Mouse (Mus musculus) neural tube, embryonic 15.5 days (tissue): ENCODE data around the gene Stxbp6. TPM values are rescaled to one million over a fixed set of nuclear protein-coding genes. Genes with fewer than 3 reads are reported as not detected.

Source experiments
- ATAC-seq: fragments of 200-750 bp; cut with Nextera tagmentation; 2 replicates; pipeline ENCODE4 v1.8.0; 2017; ENCODE audit warnings: mild to moderate bottlenecking, moderate TSS enrichment, moderate library complexity; ENCODE audit not compliant: low FRiP score
- H3K27ac ChIP-seq: fragments of 300-500 bp; sonication (generic); replicated peaks from 2 replicates; pipeline ENCODE4 v1.5.1; 2015; ENCODE audit warnings: mild to moderate bottlenecking, inconsistent platforms
- H3K27me3 ChIP-seq: fragments of 300-500 bp; sonication (generic); replicated peaks from 2 replicates; pipeline ENCODE4 v1.6.1; 2015; ENCODE audit warnings: inconsistent platforms
- H3K36me3 ChIP-seq: fragments of 300-500 bp; sonication (generic); 2 replicates; pipeline ENCODE4 v1.6.1; 2015; ENCODE audit warnings: inconsistent platforms
- H3K4me1 ChIP-seq: fragments of 300-500 bp; sonication (generic); 2 replicates; pipeline ENCODE4 v1.6.1; 2015; ENCODE audit warnings: inconsistent platforms
- H3K4me2 ChIP-seq: fragments of 300-500 bp; sonication (generic); 2 replicates; pipeline ENCODE4 v1.6.1; 2015; ENCODE audit warnings: inconsistent platforms, mild to moderate bottlenecking, moderate library complexity
- H3K4me3 ChIP-seq: fragments of 300-500 bp; sonication (generic); replicated peaks from 2 replicates; pipeline ENCODE4 v1.5.1; 2015; ENCODE audit warnings: mild to moderate bottlenecking, inconsistent platforms
- H3K9ac ChIP-seq: fragments of 300-500 bp; sonication (generic); replicated peaks from 2 replicates; pipeline ENCODE4 v1.6.1; 2015; ENCODE audit warnings: mild to moderate bottlenecking, inconsistent platforms
- H3K9me3 ChIP-seq: fragments of 300-500 bp; sonication (generic); replicated peaks from 2 replicates; pipeline ENCODE4 v1.6.1; 2016; ENCODE audit warnings: inconsistent platforms
- WGBS: fragments of 180-500 bp; shearing (Covaris S2); methylation state at CpG from one replicate; pipeline ENCODE4 v1.1.7; 2015; ENCODE audit warnings: mixed read lengths; 5-methylcytosine and 5-hydroxymethylcytosine counted together
- polyA plus RNA-seq: library from polyadenylated mRNA; unstranded; fragments of >200 nt; fragmentation: Nextera tagmentation; extraction: Ambion mirVana; gene quantifications from 2 replicates; pipeline ENCODE4 v1.2.1, GENCODE M21; 2015

Stxbp6 gene
- polyA plus RNA-seq, 1 experiment from 2014 or later: 19.1 TPM

- H3K4me1 ChIP-seq: no peaks in the 10 kb centered on the region
- no peaks in the 10 kb centered on the region for H3K27me3 ChIP-seq
- H3K27ac ChIP-seq: no peak overlapping the region
- no peak overlapping the region for H3K4me3 ChIP-seq
- ATAC-seq: no peak
- 81% methylated on average over 12 of the region's 12 CpGs for WGBS
- H3K36me3 ChIP-seq: no peaks in the 10 kb centered on the region
- no peak overlapping the region for H3K9ac ChIP-seq
- no peaks in the 10 kb centered on the region for H3K9me3 ChIP-seq
- H3K4me2 ChIP-seq: no peak overlapping the region
Observed at GRCm38 (mm10) chr12:45019059-45019822, 55.3 kb downstream of the Stxbp6 start.

- no peak overlapping the region for H3K4me3 ChIP-seq
- 60% methylated on average over 5 of the region's 5 CpGs for WGBS
- ATAC-seq: peak; percentile 63; the same call in 1 of the 2 replicates
- H3K27me3 ChIP-seq: no peaks in the 10 kb centered on the region
- peak overlapping the region; percentile 41 for H3K27ac ChIP-seq
- no peaks in the 10 kb centered on the region for H3K36me3 ChIP-seq
- no peaks in the 10 kb centered on the region for H3K9me3 ChIP-seq
- H3K4me2 ChIP-seq: no peak overlapping the region
- H3K4me1 ChIP-seq: peaks cover 17% of the 10 kb centered on the region
- no peak overlapping the region for H3K9ac ChIP-seq
Observed at GRCm38 (mm10) chr12:45013246-45013756, 61.2 kb downstream of the Stxbp6 start.

DNA sequence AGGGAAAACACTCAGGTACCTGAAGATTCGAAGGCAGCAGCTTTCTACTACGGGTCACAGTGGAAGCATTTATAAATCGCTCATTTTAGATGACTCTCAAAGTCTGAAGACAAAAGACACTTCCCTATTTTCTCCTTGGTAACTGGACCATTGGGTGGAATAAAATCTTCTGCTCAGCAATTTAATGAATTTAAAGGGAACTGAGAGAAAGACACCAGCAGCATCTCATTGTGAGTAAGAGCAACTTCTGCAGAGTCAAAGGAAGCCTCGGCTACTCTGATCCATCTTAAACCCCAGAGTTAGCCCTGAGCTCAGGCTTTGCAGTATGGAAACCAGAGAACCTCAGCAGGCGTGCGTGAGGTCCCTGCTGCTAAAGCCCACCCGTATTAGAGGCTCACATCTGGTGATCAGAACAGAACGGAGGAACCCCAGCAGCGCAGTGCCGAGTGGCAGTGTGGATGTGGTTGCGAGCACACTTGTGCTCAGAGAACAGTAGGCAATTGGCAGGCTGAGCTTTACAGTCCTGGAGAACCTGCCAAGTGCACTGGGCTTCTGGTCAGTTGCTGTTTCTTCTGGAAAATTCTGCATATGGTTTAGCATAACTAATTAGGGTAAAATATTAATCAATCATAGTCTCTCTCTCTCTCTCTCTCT, 62.9 kb downstream of the Stxbp6 start:
- no peaks in the 10 kb centered on the region for H3K36me3 ChIP-seq
- peak overlapping the region; percentile 33; the same call in 1 of the 2 replicates for H3K27ac ChIP-seq
- no peaks in the 10 kb centered on the region for H3K27me3 ChIP-seq
- WGBS: 76% methylated on average over 11 of the region's 11 CpGs
- no peak overlapping the region for H3K4me2 ChIP-seq
- H3K4me3 ChIP-seq: no peak overlapping the region
- H3K9ac ChIP-seq: no peak overlapping the region
- H3K9me3 ChIP-seq: no peaks in the 10 kb centered on the region
- ATAC-seq: peak; percentile 43; the same call in 1 of the 2 replicates
- peaks cover 17% of the 10 kb centered on the region for H3K4me1 ChIP-seq

- Histone ChIP-seq H3K27me3 (no peaks in the 10 kb centered on the region), H3K4me2 (no peak overlapping the region), H3K9ac (no peak overlapping the region), H3K4me3 (no peak overlapping the region), H3K27ac (0 out of 2 replicates have a peak overlapping the region, but pooled peaks have one; percentile 33), H3K36me3 (no peaks in the 10 kb centered on the region), H3K4me1 (peaks cover 17% of the 10 kb centered on the region), H3K9me3 (no peaks in the 10 kb centered on the region)
- no peak for ATAC-seq
Observed at GRCm38 (mm10) chr12:45011006-45011405, 63.5 kb downstream of the Stxbp6 start.

DNA sequence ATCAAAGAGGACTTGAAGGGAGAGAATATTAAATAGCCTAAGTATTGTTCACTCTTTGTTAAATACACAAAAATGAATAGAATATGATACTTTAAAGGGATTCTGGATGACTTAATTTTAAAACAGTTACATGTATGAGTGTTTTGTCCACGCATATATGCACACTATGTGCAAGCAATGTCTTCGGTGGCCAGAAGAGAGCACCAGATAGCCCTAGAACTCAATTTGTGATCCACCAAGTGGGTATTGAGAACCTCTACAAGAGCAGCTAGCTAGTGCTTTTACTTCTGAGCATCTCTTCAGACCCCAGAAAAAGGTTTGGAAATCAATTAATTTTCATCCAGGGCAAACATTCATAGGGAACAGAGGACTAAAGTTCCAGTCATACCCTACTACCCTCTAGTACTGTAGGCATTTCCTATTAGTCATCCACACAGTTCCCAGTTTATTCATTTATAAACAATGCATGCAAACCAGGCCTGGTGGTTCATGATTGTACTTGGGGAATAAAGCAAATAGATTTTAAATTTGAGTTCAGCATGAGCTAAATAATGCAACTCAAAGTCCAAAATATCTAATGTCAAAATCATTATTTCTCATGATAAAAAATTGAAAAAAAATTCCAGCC, 64.4 kb downstream of the Stxbp6 start:
- Histone ChIP-seq H3K36me3 (no peaks in the 10 kb centered on the region), H3K4me3 (no peak overlapping the region), H3K27me3 (no peaks in the 10 kb centered on the region), H3K27ac (no peak overlapping the region), H3K9me3 (no peaks in the 10 kb centered on the region), H3K9ac (no peak overlapping the region), H3K4me1 (peaks cover 17% of the 10 kb centered on the region), H3K4me2 (no peak overlapping the region)
- no peak for ATAC-seq
- WGBS: 97% methylated on average over 2 of the region's 2 CpGs

DNA sequence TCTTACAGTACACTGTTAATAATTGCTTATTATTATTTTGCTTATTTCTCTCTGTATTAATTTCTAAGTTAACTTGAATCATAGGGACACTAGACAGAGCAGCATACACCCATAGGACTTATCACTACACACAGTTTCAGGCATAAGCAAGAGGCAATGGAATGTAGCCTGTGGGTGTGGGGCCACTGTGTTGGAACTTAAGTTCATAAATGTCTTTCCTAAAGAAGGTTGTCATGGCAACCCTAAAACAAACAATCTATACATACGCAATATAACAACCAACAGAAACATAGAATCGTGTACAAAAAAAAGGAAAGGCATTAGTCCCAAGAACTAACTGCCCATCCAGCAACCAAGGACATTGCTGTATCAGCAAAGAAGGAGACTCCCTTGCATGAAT, 67.9 kb downstream of the Stxbp6 start:
- no peak for ATAC-seq
- Histone ChIP-seq H3K4me2 (no peak overlapping the region), H3K4me3 (no peak overlapping the region), H3K9ac (no peak overlapping the region), H3K4me1 (peaks cover 1% of the 10 kb centered on the region; the same call in 1 of the 2 replicates), H3K36me3 (no peaks in the 10 kb centered on the region), H3K27me3 (no peaks in the 10 kb centered on the region), H3K9me3 (no peaks in the 10 kb centered on the region), H3K27ac (no peak overlapping the region)
- 77% methylated on average over 2 of the region's 2 CpGs for WGBS

DNA sequence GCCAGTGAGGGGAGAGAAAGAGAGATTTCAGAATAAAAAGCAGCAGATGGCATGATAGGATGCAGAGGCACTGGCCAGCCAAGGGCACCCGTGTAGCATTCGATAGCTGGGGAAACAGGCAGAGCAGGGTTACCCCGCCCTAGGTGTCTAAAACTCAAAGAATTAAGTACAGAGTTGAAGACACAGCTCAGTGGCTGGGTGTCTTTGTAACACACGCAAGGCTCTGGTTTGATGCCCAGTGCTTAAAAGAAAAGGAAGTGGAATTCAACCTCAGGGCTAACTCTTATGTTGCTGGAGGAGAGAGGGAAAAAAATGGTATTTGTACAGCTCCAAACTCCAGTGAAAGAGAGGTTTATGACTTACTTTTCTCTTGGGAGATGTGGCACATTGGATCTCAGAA, 68.5 kb downstream of the Stxbp6 start:
- H3K4me2 ChIP-seq: no peak overlapping the region
- H3K27ac ChIP-seq: no peak overlapping the region
- H3K4me3 ChIP-seq: no peak overlapping the region
- H3K27me3 ChIP-seq: no peaks in the 10 kb centered on the region
- no peaks in the 10 kb centered on the region for H3K36me3 ChIP-seq
- H3K9me3 ChIP-seq: no peaks in the 10 kb centered on the region
- ATAC-seq: no peak
- no peaks in the 10 kb centered on the region for H3K4me1 ChIP-seq
- 81% methylated on average over 4 of the region's 4 CpGs for WGBS
- H3K9ac ChIP-seq: no peak overlapping the region

- Histone ChIP-seq H3K9me3 (no peaks in the 10 kb centered on the region), H3K36me3 (no peaks in the 10 kb centered on the region), H3K4me1 (no peaks in the 10 kb centered on the region), H3K4me3 (no peak overlapping the region), H3K4me2 (no peak overlapping the region), H3K27ac (no peak overlapping the region), H3K9ac (no peak overlapping the region), H3K27me3 (no peaks in the 10 kb centered on the region)
- 90% methylated on average over 1 of the region's 1 CpGs for WGBS
- no peak for ATAC-seq
Observed at GRCm38 (mm10) chr12:45001996-45002395, 72.5 kb downstream of the Stxbp6 start.

- H3K27me3 ChIP-seq: no peaks in the 10 kb centered on the region
- H3K9me3 ChIP-seq: no peaks in the 10 kb centered on the region
- no peak overlapping the region for H3K9ac ChIP-seq
- H3K36me3 ChIP-seq: no peaks in the 10 kb centered on the region
- H3K4me2 ChIP-seq: no peak overlapping the region
- no peaks in the 10 kb centered on the region for H3K4me1 ChIP-seq
- no peak overlapping the region for H3K27ac ChIP-seq
- no peak overlapping the region for H3K4me3 ChIP-seq
- WGBS: 93% methylated on average over 4 of the region's 4 CpGs
- no peak for ATAC-seq
Observed at GRCm38 (mm10) chr12:44997422-44997821, 77.1 kb downstream of the Stxbp6 start.

GRCm38 (mm10) chr12:44996897-44997296, 77.6 kb downstream of the Stxbp6 start:
- Histone ChIP-seq H3K4me1 (no peaks in the 10 kb centered on the region), H3K27me3 (no peaks in the 10 kb centered on the region), H3K4me3 (no peak overlapping the region), H3K9me3 (no peaks in the 10 kb centered on the region), H3K4me2 (no peak overlapping the region), H3K36me3 (no peaks in the 10 kb centered on the region), H3K9ac (no peak overlapping the region), H3K27ac (no peak overlapping the region)
- 93% methylated on average over 3 of the region's 3 CpGs for WGBS
- no peak for ATAC-seq

GRCm38 (mm10) chr12:44996274-44996673, 78.2 kb downstream of the Stxbp6 start:
- Histone ChIP-seq H3K9ac (no peak overlapping the region), H3K27ac (no peak overlapping the region), H3K36me3 (no peaks in the 10 kb centered on the region), H3K4me2 (no peak overlapping the region), H3K27me3 (no peaks in the 10 kb centered on the region), H3K4me1 (no peaks in the 10 kb centered on the region), H3K4me3 (no peak overlapping the region), H3K9me3 (no peaks in the 10 kb centered on the region)
- WGBS: 81% methylated on average over 2 of the region's 2 CpGs
- ATAC-seq: no peak

DNA sequence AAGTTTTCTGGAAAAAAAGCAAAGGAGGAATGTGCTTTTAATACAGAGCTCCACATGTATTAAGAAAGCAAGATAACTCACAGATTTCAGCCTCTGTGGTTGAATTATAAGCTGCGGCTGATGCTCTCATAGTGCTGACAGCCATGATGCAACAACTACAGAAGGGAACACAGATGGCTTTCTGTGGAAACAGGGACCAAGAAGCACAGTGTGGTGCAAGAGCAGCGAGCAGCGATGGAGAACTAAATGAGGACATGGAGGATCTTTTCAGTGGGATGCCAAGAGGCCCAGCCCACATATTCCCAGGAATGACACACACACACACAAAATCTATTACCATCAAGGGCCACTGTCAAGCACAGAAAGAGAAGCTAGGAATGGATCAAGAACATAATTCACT, 81.1 kb downstream of the Stxbp6 start:
- no peak overlapping the region for H3K27ac ChIP-seq
- no peak for ATAC-seq
- 84% methylated on average over 3 of the region's 3 CpGs for WGBS

More for the DNA sequence above, 81.1 kb downstream of the Stxbp6 start:
- H3K4me3 ChIP-seq: no peak overlapping the region
- no peaks in the 10 kb centered on the region for H3K36me3 ChIP-seq
- H3K4me2 ChIP-seq: no peak overlapping the region
- no peaks in the 10 kb centered on the region for H3K9me3 ChIP-seq
- no peaks in the 10 kb centered on the region for H3K4me1 ChIP-seq
- H3K27me3 ChIP-seq: no peaks in the 10 kb centered on the region
- H3K9ac ChIP-seq: no peak overlapping the region
